Mouse (Mus musculus) kidney, adult 11 months (tissue): ENCODE measurements around the gene Gm10354.
"Not testable (repeated sequence)": the region's sequence is repeated elsewhere in the genome, so short reads cannot be mapped to it uniquely, and the experiment has no call there.

Experiments
- DNase-seq: peaks from one replicate; pipeline ENCODE4 v3.0.0; 2022

Gene Gm10354

GRCm38 (mm10) chr5:14953587-14953986 lies 25.1 kb downstream of the Gm10354 start:
- not testable (repeated sequence) for DNase-seq

- not testable (repeated sequence) for DNase-seq
Observed at GRCm38 (mm10) chr5:14952749-14953148, 26.0 kb downstream of the Gm10354 start.

GRCm38 (mm10) chr5:14951822-14952221 lies 26.9 kb downstream of the Gm10354 start:
- DNase-seq = not testable (repeated sequence)

- DNase-seq = not testable (repeated sequence)
Observed at GRCm38 (mm10) chr5:14947482-14948198, 31.1 kb downstream of the Gm10354 start.

GRCm38 (mm10) chr5:14945524-14945923 lies 33.2 kb downstream of the Gm10354 start:
- not testable (repeated sequence) for DNase-seq

GRCm38 (mm10) chr5:14941043-14941442 lies 37.7 kb downstream of the Gm10354 start:
- DNase-seq = not testable (repeated sequence)

GRCm38 (mm10) chr5:14938329-14938728 lies 40.4 kb downstream of the Gm10354 start, which contains the start of gene Speer4e:
Speer4e (minus strand) TSS chr5:14938429.
- DNase-seq = not testable (repeated sequence)

- not testable (repeated sequence) for DNase-seq
Observed at GRCm38 (mm10) chr5:14933721-14934120, 45.0 kb downstream of the Gm10354 start.

- DNase-seq = not testable (repeated sequence)
Observed at GRCm38 (mm10) chr5:14927047-14927446, 51.7 kb downstream of the Gm10354 start.
